Mouse (Mus musculus) heart, adult 2 months (tissue): ENCODE results near the gene Atl1.

ENCODE experiments used
- EP300 ChIP-seq: fragments of 200-500 bp; IDR thresholded peaks from 2 replicates; pipeline ENCODE4 v1.6.1; 2011; ENCODE audit warnings: low read depth, low read length, control low read depth; ENCODE audit not compliant: insufficient read depth
- POLR2A ChIP-seq: fragments of 200-500 bp; IDR thresholded peaks from 2 replicates; pipeline ENCODE4 v1.6.1; 2011; ENCODE audit warnings: mild to moderate bottlenecking, low read depth, low read length, control low read depth; ENCODE audit not compliant: insufficient read depth

DNA sequence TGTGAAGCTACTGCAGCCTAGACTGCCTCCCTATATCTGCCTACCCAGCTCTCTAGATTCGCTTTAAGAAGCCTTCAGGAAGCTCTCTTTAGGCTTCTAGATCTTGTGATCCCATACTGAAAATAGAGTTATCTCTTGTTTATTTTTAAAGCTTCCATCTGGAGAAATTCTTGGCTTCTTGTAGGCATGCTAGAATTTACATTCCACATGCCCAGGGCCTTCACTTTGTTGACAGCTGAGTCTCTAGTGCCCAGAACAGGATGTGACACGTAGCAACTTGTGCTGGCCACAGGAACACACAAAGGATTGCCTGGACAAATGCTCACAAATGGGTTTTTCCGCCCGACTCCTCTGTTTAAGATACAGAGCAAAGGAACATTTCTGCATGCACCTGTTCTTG lies 123.5 kb downstream of the Atl1 start:
- peak; percentile 42; the same call in 1 of the 2 replicates for TF ChIP-seq EP300
- TF ChIP-seq POLR2A, result no peak
